Mouse (Mus musculus) forebrain, embryonic 14.5 days (tissue): ENCODE measurements around the gene Vmn1r157. TPM values are rescaled to one million over a fixed set of nuclear protein-coding genes. Genes with fewer than 3 reads are reported as not detected.
"Not testable (repeated sequence)": the region's sequence is repeated elsewhere in the genome, so short reads cannot be mapped to it uniquely, and the experiment has no call there.

Source experiments
- ATAC-seq: fragments of 200-750 bp; cut with Nextera tagmentation; 2 replicates; pipeline ENCODE4 v1.8.0; 2017; ENCODE audit warnings: mild to moderate bottlenecking, moderate library complexity
- DNase-seq: peaks from one replicate; pipeline ENCODE4 v3.0.0-alpha.2; 2015; ENCODE audit warnings: low spot score
- H3K27ac ChIP-seq: fragments of 300-500 bp; sonication (generic); 2 replicates; pipeline ENCODE4 v1.5.1; 2014; ENCODE audit warnings: low read depth, mild to moderate bottlenecking, control low read depth, low read length, moderate library complexity
- H3K27me3 ChIP-seq: fragments of 300-500 bp; sonication (generic); replicated peaks from 2 replicates; pipeline ENCODE4 v1.6.1; 2014; ENCODE audit warnings: low read length, control low read depth, mixed read lengths; ENCODE audit not compliant: control insufficient read depth, insufficient read depth
- H3K36me3 ChIP-seq: fragments of 300-500 bp; sonication (generic); 2 replicates; pipeline ENCODE4 v1.6.1; 2014; ENCODE audit warnings: low read length, control low read depth; ENCODE audit not compliant: control insufficient read depth, insufficient read depth
- H3K4me1 ChIP-seq: fragments of 300-500 bp; sonication (generic); 2 replicates; pipeline ENCODE4 v1.6.1; 2014; ENCODE audit warnings: antibody characterized with exemption, low read length, control low read depth; ENCODE audit not compliant: control insufficient read depth, insufficient read depth
- H3K4me2 ChIP-seq: fragments of 300-500 bp; sonication (generic); 2 replicates; pipeline ENCODE4 v1.6.1; 2014; ENCODE audit warnings: mild to moderate bottlenecking, control low read depth, low read length
- H3K4me3 ChIP-seq: fragments of 300-500 bp; sonication (generic); 2 replicates; pipeline ENCODE4 v1.5.1; 2014; ENCODE audit warnings: low read depth, low read length, control low read depth
- H3K9ac ChIP-seq: fragments of 300-500 bp; sonication (generic); 2 replicates; pipeline ENCODE4 v1.6.1; 2014; ENCODE audit warnings: mild to moderate bottlenecking, low read length, control low read depth, moderate library complexity
- H3K9me3 ChIP-seq: fragments of 300-500 bp; sonication (generic); replicated peaks from 2 replicates; pipeline ENCODE4 v1.6.1; 2016; ENCODE audit warnings: low read length, control low read depth, mixed read lengths; ENCODE audit not compliant: control insufficient read depth
- WGBS: fragments of 180-500 bp; shearing (Covaris S2); extraction: QIAGEN DNeasy Blood & Tissue Kit; methylation state at CpG from one replicate; pipeline ENCODE4 v1.1.7; 2014; 5-methylcytosine and 5-hydroxymethylcytosine counted together
- polyA plus RNA-seq: library from polyadenylated mRNA; unstranded; fragments of >200 nt; fragmentation: Nextera tagmentation; extraction: Ambion mirVana; gene quantifications from 2 replicates; pipeline ENCODE4 v1.2.1, GENCODE M21; 2014

The Vmn1r157 gene
- not detected in 2 replicates for polyA plus RNA-seq

- not testable (repeated sequence) for H3K4me3 ChIP-seq, H3K4me2 ChIP-seq, ATAC-seq, H3K27me3 ChIP-seq, H3K27ac ChIP-seq, H3K4me1 ChIP-seq, DNase-seq, H3K36me3 ChIP-seq, H3K9me3 ChIP-seq, H3K9ac ChIP-seq
- 20% methylated on average over 2 of the region's 3 CpGs for WGBS
Observed at GRCm38 (mm10) chr7:22761397-22761796, at the start of gene Vmn1r157. TSS of gene Vmn1r157 (plus strand) at chr7:22761697.

GRCm38 (mm10) chr7:22719610-22720009 lies 41.9 kb upstream of the Vmn1r157 start, which contains the start of gene Gm4567:
TSS of gene Gm4567 (minus strand) at chr7:22719710.
- not testable (repeated sequence) for H3K4me2 ChIP-seq, DNase-seq, H3K4me3 ChIP-seq, H3K9ac ChIP-seq, H3K9me3 ChIP-seq, H3K27ac ChIP-seq, H3K27me3 ChIP-seq, H3K4me1 ChIP-seq, ATAC-seq, H3K36me3 ChIP-seq
- no CpG with 5 or more reads among the region's 1 CpGs for WGBS

GRCm38 (mm10) chr7:22775981-22776380 lies 14.5 kb downstream of the Vmn1r157 start:
- H3K9ac ChIP-seq, H3K4me2 ChIP-seq, H3K27me3 ChIP-seq, H3K27ac ChIP-seq, ATAC-seq, H3K4me3 ChIP-seq, DNase-seq, H3K36me3 ChIP-seq, H3K9me3 ChIP-seq, H3K4me1 ChIP-seq: not testable (repeated sequence)
- 97% methylated on average over 5 of the region's 11 CpGs for WGBS

GRCm38 (mm10) chr7:22790682-22791081 lies 29.2 kb downstream of the Vmn1r157 start, which contains the start of gene Vmn1r158:
TSS of gene Vmn1r158 (minus strand) at chr7:22790782.
- H3K9me3 ChIP-seq: not testable (repeated sequence)
- whole genome bisulfite sequencing: 56% methylated on average over 2 of the region's 2 CpGs

More at GRCm38 (mm10) chr7:22790682-22791081, 29.2 kb downstream of the Vmn1r157 start, which contains the start of gene Vmn1r158:
- not testable (repeated sequence) for H3K36me3 ChIP-seq, DNase-seq, H3K27me3 ChIP-seq, H3K9ac ChIP-seq, ATAC-seq, H3K4me1 ChIP-seq, H3K4me3 ChIP-seq, H3K27ac ChIP-seq, H3K4me2 ChIP-seq

Other genes starting within 250 kb of the Vmn1r157 start
- gene Vmn1r152, start 238.7 kb upstream of the Vmn1r157 start, polyA plus RNA-seq: not detected in 2 replicates
- gene Gm8677, start 226.8 kb upstream of the Vmn1r157 start, polyA plus RNA-seq: not detected in 2 replicates
- not detected in 2 replicates for gene Gm4201, start 196.4 kb upstream of the Vmn1r157 start, polyA plus RNA-seq
- gene Gm4565, start 173.6 kb upstream of the Vmn1r157 start, polyA plus RNA-seq: not detected in 2 replicates
- gene Vmn1r155, start 103.7 kb upstream of the Vmn1r157 start, polyA plus RNA-seq: not detected in 2 replicates
- not detected in 2 replicates for gene Gm8693, start 69.4 kb upstream of the Vmn1r157 start, polyA plus RNA-seq
- gene Gm4567, start 42.0 kb upstream of the Vmn1r157 start, polyA plus RNA-seq: not detected in 2 replicates
- not detected in 2 replicates for gene Vmn1r158, start 29.1 kb downstream of the Vmn1r157 start, polyA plus RNA-seq
- gene Vmn1r159, start 81.9 kb downstream of the Vmn1r157 start, polyA plus RNA-seq: not detected in 2 replicates
- gene Vmn1r160, start 109.5 kb downstream of the Vmn1r157 start, polyA plus RNA-seq: not detected in 2 replicates
- not detected in 2 replicates for gene Gm4214, start 223.0 kb downstream of the Vmn1r157 start, polyA plus RNA-seq